Mouse (Mus musculus) thymus, adult 2 months (tissue): ENCODE measurements around the gene Itpkb. TPM values are rescaled to one million over a fixed set of nuclear protein-coding genes. Genes with fewer than 3 reads are reported as not detected.

Source experiments
- DNase-seq: peaks from one replicate; pipeline ENCODE4 v3.0.0; 2021
- H3K27ac ChIP-seq: fragments of 200-500 bp; 2 replicates; pipeline ENCODE4 v1.5.1; 2012; ENCODE audit warnings: low read length, control low read depth; ENCODE audit not compliant: control insufficient read depth, insufficient read depth
- H3K27me3 ChIP-seq: fragments of 200-500 bp; 2 replicates; pipeline ENCODE4 v1.6.1; 2012; ENCODE audit warnings: mild to moderate bottlenecking, low read length, moderate library complexity, mixed read lengths; ENCODE audit not compliant: control insufficient read depth, insufficient read depth
- H3K36me3 ChIP-seq: fragments of 200-500 bp; 2 replicates; pipeline ENCODE4 v1.6.1; 2012; ENCODE audit warnings: mild to moderate bottlenecking, low read length, moderate library complexity; ENCODE audit not compliant: control insufficient read depth, insufficient read depth
- H3K4me1 ChIP-seq: fragments of 200-500 bp; replicated peaks from 2 replicates; pipeline ENCODE4 v1.6.1; 2012; ENCODE audit warnings: low read length; ENCODE audit not compliant: control insufficient read depth, insufficient read depth
- H3K4me3 ChIP-seq: fragments of 200-500 bp; 2 replicates; pipeline ENCODE4 v1.5.1; 2012; ENCODE audit warnings: mild to moderate bottlenecking, low read length, control low read depth, moderate library complexity; ENCODE audit not compliant: control insufficient read depth, insufficient read depth
- CTCF ChIP-seq: fragments of 200-500 bp; IDR thresholded peaks from 2 replicates; pipeline ENCODE4 v1.5.1; 2012; ENCODE audit warnings: mild to moderate bottlenecking, control low read depth, low read length, moderate library complexity, borderline replicate concordance; ENCODE audit not compliant: control insufficient read depth, poor library complexity, insufficient read depth; ENCODE audit errors: extremely low read depth
- POLR2A ChIP-seq: fragments of 200-500 bp; IDR thresholded peaks from 2 replicates; pipeline ENCODE4 v1.6.1; 2012; ENCODE audit warnings: mild to moderate bottlenecking, low read length, control low read depth, moderate library complexity; ENCODE audit not compliant: control insufficient read depth, poor library complexity, insufficient read depth; ENCODE audit errors: extremely low read depth
- WGBS: fragments of 180-500 bp; shearing (Covaris S2); methylation state at CpG from one replicate; pipeline ENCODE4 v1.1.7; 2018; 5-methylcytosine and 5-hydroxymethylcytosine counted together
- polyA plus RNA-seq: library from polyadenylated mRNA; depleted of rRNA; stranded (reverse); fragments of >200 nt; gene quantifications from 2 replicates; pipeline ENCODE4 v1.2.3, GENCODE M21; 2012

Itpkb gene
- polyA plus RNA-seq, 1 experiment: 69.0 TPM

- H3K36me3 ChIP-seq: peaks cover 31% of the 10 kb centered on the region
- under 1% methylated on average over 21 of the region's 21 CpGs for WGBS
- TF ChIP-seq CTCF (no peak), POLR2A (no peak)
- DNase-seq: peak; percentile 34
- H3K4me1 ChIP-seq: peaks cover 45% of the 10 kb centered on the region
- peak overlapping the region; percentile 98 for H3K27ac ChIP-seq
- peak overlapping the region; percentile 92 for H3K4me3 ChIP-seq
- no peaks in the 10 kb centered on the region for H3K27me3 ChIP-seq
Observed at GRCm38 (mm10) chr1:180331546-180332075, 1.3 kb downstream of the Itpkb start.

GRCm38 (mm10) chr1:180332076-180332927 lies 2.0 kb downstream of the Itpkb start:
- peaks cover 46% of the 10 kb centered on the region for H3K4me1 ChIP-seq
- peak; percentile 54 for DNase-seq
- peak overlapping the region; percentile 92 for H3K4me3 ChIP-seq
- no peak for TF ChIP-seq POLR2A
- no peak for TF ChIP-seq CTCF
- no peaks in the 10 kb centered on the region for H3K27me3 ChIP-seq
- 12% methylated on average over 72 of the region's 72 CpGs for WGBS
- peaks cover 37% of the 10 kb centered on the region for H3K36me3 ChIP-seq
- H3K27ac ChIP-seq: peak overlapping the region; percentile 98

- Histone ChIP-seq H3K27ac (no peak overlapping the region), H3K27me3 (no peaks in the 10 kb centered on the region), H3K4me3 (peak overlapping the region; percentile 92), H3K36me3 (peaks cover 40% of the 10 kb centered on the region), H3K4me1 (peaks cover 50% of the 10 kb centered on the region)
- no peak for TF ChIP-seq CTCF
- TF ChIP-seq POLR2A: no peak
- no peak for DNase-seq
- 90% methylated on average over 14 of the region's 14 CpGs for WGBS
Observed at GRCm38 (mm10) chr1:180332928-180333440, 2.7 kb downstream of the Itpkb start.

GRCm38 (mm10) chr1:180333588-180333987 lies 3.3 kb downstream of the Itpkb start:
- Histone ChIP-seq H3K36me3 (peaks cover 41% of the 10 kb centered on the region), H3K27ac (no peak overlapping the region), H3K27me3 (no peaks in the 10 kb centered on the region), H3K4me1 (peaks cover 47% of the 10 kb centered on the region), H3K4me3 (peak overlapping the region; percentile 92)
- 90% methylated on average over 6 of the region's 6 CpGs for WGBS
- DNase-seq: no peak
- TF ChIP-seq CTCF: no peak
- TF ChIP-seq POLR2A: no peak

GRCm38 (mm10) chr1:180334541-180334940 lies 4.3 kb downstream of the Itpkb start:
- TF ChIP-seq CTCF: no peak
- no peak for TF ChIP-seq POLR2A
- peaks cover 41% of the 10 kb centered on the region for H3K4me1 ChIP-seq
- DNase-seq: no peak
- H3K27me3 ChIP-seq: no peaks in the 10 kb centered on the region
- no peak overlapping the region for H3K27ac ChIP-seq
- H3K36me3 ChIP-seq: peaks cover 41% of the 10 kb centered on the region
- WGBS: 81% methylated on average over 6 of the region's 6 CpGs
- H3K4me3 ChIP-seq: no peak overlapping the region

- no peak for TF ChIP-seq CTCF
- TF ChIP-seq POLR2A: no peak
- Histone ChIP-seq H3K4me1 (peaks cover 49% of the 10 kb centered on the region), H3K36me3 (peaks cover 49% of the 10 kb centered on the region), H3K27ac (peak overlapping the region; percentile 49), H3K4me3 (peak overlapping the region; percentile 38), H3K27me3 (no peaks in the 10 kb centered on the region)
- WGBS: 50% methylated on average over 12 of the region's 12 CpGs
- DNase-seq: no peak
Observed at GRCm38 (mm10) chr1:180335513-180336375, 5.5 kb downstream of the Itpkb start.
